Mouse (Mus musculus) neural tube, embryonic 14.5 days (tissue): ENCODE data around the gene Esyt2. TPM values are rescaled to one million over a fixed set of nuclear protein-coding genes. Genes with fewer than 3 reads are reported as not detected.

Experiments
- ATAC-seq: fragments of 200-750 bp; cut with Nextera tagmentation; 2 replicates; pipeline ENCODE4 v1.8.0; 2017; ENCODE audit warnings: low read depth, mild to moderate bottlenecking, moderate TSS enrichment, moderate library complexity
- H3K27ac ChIP-seq: fragments of 300-500 bp; sonication (generic); 2 replicates; pipeline ENCODE4 v1.5.1; 2014; ENCODE audit warnings: low read depth, mild to moderate bottlenecking, control low read depth, low read length, moderate library complexity, mixed read lengths
- H3K27me3 ChIP-seq: fragments of 300-500 bp; sonication (generic); 2 replicates; pipeline ENCODE4 v1.6.1; 2014; ENCODE audit warnings: low read length; ENCODE audit not compliant: control insufficient read depth, insufficient read depth
- H3K36me3 ChIP-seq: fragments of 300-500 bp; sonication (generic); 2 replicates; pipeline ENCODE4 v1.6.1; 2014; ENCODE audit warnings: low read length, mixed read lengths; ENCODE audit not compliant: control insufficient read depth, insufficient read depth
- H3K4me1 ChIP-seq: fragments of 300-500 bp; sonication (generic); 2 replicates; pipeline ENCODE4 v1.6.1; 2014; ENCODE audit warnings: low read length; ENCODE audit not compliant: control insufficient read depth, insufficient read depth
- H3K4me2 ChIP-seq: fragments of 300-500 bp; sonication (generic); 2 replicates; pipeline ENCODE4 v1.6.1; 2014; ENCODE audit warnings: mild to moderate bottlenecking, low read depth, low read length, control low read depth
- H3K4me3 ChIP-seq: fragments of 300-500 bp; sonication (generic); 2 replicates; pipeline ENCODE4 v1.5.1; 2014; ENCODE audit warnings: low read depth, low read length, control low read depth, mixed read lengths
- H3K9ac ChIP-seq: fragments of 300-500 bp; sonication (generic); replicated peaks from 2 replicates; pipeline ENCODE4 v1.6.1; 2014; ENCODE audit warnings: low read depth, mild to moderate bottlenecking, control low read depth, low read length, mixed read lengths
- H3K9me3 ChIP-seq: fragments of 300-500 bp; sonication (generic); 2 replicates; pipeline ENCODE4 v1.6.1; 2016; ENCODE audit warnings: low read length; ENCODE audit not compliant: control insufficient read depth
- WGBS: fragments of 180-500 bp; shearing (Covaris S2); extraction: QIAGEN DNeasy Blood & Tissue Kit; methylation state at CpG from one replicate; pipeline ENCODE4 v1.1.7; 2014; 5-methylcytosine and 5-hydroxymethylcytosine counted together
- polyA plus RNA-seq: library from polyadenylated mRNA; unstranded; fragments of >200 nt; fragmentation: Nextera tagmentation; extraction: Ambion mirVana; gene quantifications from 2 replicates; pipeline ENCODE4 v1.2.1, GENCODE M21; 2014

The Esyt2 gene
- polyA plus RNA-seq, 1 experiment from 2014 or later = 17.8 TPM

- no peak overlapping the region for H3K4me2 ChIP-seq
- H3K27ac ChIP-seq = no peak overlapping the region
- H3K36me3 ChIP-seq = no peaks in the 10 kb centered on the region
- 92% methylated on average over 2 of the region's 2 CpGs for WGBS
- H3K9me3 ChIP-seq = no peaks in the 10 kb centered on the region
- no peak for ATAC-seq
- no peaks in the 10 kb centered on the region for H3K27me3 ChIP-seq
- no peak overlapping the region for H3K4me3 ChIP-seq
- no peak overlapping the region for H3K9ac ChIP-seq
- no peaks in the 10 kb centered on the region for H3K4me1 ChIP-seq
Observed at GRCm38 (mm10) chr12:116395312-116395711, 114.3 kb downstream of the Esyt2 start.

DNA sequence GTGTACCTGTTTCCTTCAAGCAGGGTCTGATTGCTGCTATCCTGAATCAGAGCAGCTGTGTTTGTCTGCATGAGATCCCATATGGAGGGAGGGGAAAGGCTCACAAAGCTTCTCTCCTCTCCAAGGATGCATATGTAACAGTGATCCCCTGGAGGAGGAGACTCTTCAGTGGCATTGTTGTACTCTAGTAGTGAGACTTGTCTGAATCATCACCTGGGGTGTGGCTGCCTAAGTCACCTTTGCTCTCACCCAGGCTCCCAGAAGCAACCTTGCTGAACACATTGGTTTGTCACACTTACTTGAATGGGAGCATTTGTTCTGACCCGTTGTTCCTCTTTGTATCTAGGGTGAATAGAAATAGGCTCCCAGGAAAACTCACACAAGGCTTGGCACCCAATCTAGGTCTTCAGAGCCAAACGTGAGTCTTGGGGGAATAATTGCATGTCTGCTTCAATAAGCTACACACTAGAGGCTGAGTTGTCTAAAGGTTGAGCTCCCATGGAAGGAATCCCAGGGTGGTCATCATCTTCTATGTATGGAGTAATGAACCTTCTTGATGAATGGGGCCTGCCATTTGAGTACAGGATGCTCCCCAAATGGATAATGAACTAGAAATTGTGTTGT is 115.2 kb downstream of the Esyt2 start:
- 64% methylated on average over 2 of the region's 2 CpGs for WGBS
- H3K4me3 ChIP-seq = no peak overlapping the region
- H3K36me3 ChIP-seq = no peaks in the 10 kb centered on the region
- no peak overlapping the region for H3K4me2 ChIP-seq
- H3K9ac ChIP-seq = no peak overlapping the region
- H3K9me3 ChIP-seq = no peaks in the 10 kb centered on the region
- no peaks in the 10 kb centered on the region for H3K4me1 ChIP-seq
- H3K27me3 ChIP-seq = no peaks in the 10 kb centered on the region
- H3K27ac ChIP-seq = no peak overlapping the region
- ATAC-seq = no peak

DNA sequence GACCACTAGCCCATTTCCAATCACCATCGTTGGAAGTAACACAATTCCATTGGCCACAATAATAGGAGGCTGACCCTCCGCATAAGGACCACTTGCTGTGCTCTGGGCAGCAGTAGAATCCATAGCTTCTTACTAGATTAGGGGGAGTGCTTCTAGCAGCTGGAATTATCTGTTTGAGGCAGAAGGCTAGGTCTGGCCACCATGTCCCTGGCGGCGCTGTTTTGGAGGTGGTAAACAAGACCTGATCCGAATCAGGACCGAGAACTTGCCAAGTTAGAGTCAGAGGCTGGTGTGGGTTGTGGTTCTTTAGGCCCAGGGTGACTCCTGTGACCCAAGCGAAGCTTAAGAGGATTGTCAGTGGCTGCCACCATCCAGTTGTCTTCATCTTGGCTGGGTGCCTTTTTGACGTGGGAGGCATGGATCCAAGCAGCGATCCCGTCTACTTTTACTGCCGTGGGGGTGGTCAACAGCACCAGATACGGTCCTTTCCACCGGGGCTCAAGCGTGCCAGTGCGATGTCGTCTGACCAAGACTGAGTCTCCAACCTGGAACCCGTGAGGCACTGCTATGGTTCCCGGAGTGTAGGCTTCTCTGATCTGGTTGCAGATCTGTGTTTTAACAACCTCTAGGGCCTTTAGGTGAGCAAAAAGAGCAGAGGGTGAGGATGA is 123.2 kb downstream of the Esyt2 start:
- peak overlapping the region; percentile 95 for H3K4me2 ChIP-seq
- 98% methylated on average over 18 of the region's 18 CpGs for WGBS
- H3K27me3 ChIP-seq = no peaks in the 10 kb centered on the region
- H3K27ac ChIP-seq = no peak overlapping the region
- no peaks in the 10 kb centered on the region for H3K36me3 ChIP-seq
- peaks cover 4% of the 10 kb centered on the region; the same call in 1 of the 2 replicates for H3K4me1 ChIP-seq
- peak overlapping the region; percentile 69 for H3K4me3 ChIP-seq
- peak; percentile 1; the same call in 1 of the 2 replicates for ATAC-seq
- 0 out of 2 replicates have a peak, but pooled peaks cover 5% of the 10 kb centered on the region for H3K9me3 ChIP-seq
- H3K9ac ChIP-seq = peak overlapping the region; percentile 35; the same call in 1 of the 2 replicates

- H3K4me2 ChIP-seq = peak within 1 kb of the TSS; percentile 95
- H3K9ac ChIP-seq = peak within 1 kb of the TSS; percentile 72
- H3K4me3 ChIP-seq = peak within 1 kb of the TSS; percentile 69
- 0 out of 2 replicates have a peak, but pooled peaks cover 5% of the 10 kb centered on the region for H3K9me3 ChIP-seq
- no peaks in the 10 kb centered on the region for H3K27me3 ChIP-seq
- under 1% methylated on average over 70 of the region's 72 CpGs for WGBS
- ATAC-seq = peak; percentile 98
- H3K27ac ChIP-seq = no peak within 1 kb of the TSS
- no peaks in the 10 kb centered on the region for H3K36me3 ChIP-seq
- peaks cover 4% of the 10 kb centered on the region; the same call in 1 of the 2 replicates for H3K4me1 ChIP-seq
Observed at GRCm38 (mm10) chr12:116405045-116405835, 124.2 kb downstream of the Esyt2 start, which contains the start of gene Ncapg2. TSS of gene Ncapg2 (plus strand) at chr12:116405402.

DNA sequence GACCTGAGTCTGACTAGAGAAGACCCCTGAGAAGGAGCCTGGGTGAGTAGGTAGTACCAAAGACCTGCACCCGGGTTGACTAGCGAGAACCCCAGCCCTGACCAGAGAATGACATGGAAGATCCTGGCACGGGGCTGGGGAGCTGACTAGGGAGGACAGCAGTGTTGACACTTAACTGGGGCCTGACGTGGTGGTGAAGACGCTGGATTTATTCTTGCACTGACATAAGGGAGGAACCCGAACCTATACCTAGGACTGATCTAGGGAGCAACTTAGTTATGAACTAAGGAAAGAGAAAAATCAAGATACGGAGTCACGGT is 124.8 kb downstream of the Esyt2 start:
- peak overlapping the region; percentile 69 for H3K4me3 ChIP-seq
- H3K27ac ChIP-seq = no peak overlapping the region
- H3K4me2 ChIP-seq = peak overlapping the region; percentile 95
- 13% methylated on average over 8 of the region's 8 CpGs for WGBS
- ATAC-seq = no peak
- H3K36me3 ChIP-seq = no peaks in the 10 kb centered on the region
- H3K27me3 ChIP-seq = no peaks in the 10 kb centered on the region
- 0 out of 2 replicates have a peak, but pooled peaks cover 5% of the 10 kb centered on the region for H3K9me3 ChIP-seq
- peaks cover 4% of the 10 kb centered on the region; the same call in 1 of the 2 replicates for H3K4me1 ChIP-seq
- H3K9ac ChIP-seq = peak overlapping the region; percentile 72

- WGBS = 96% methylated on average over 5 of the region's 5 CpGs
- ATAC-seq = no peak
Observed at GRCm38 (mm10) chr12:116407883-116408282, 126.9 kb downstream of the Esyt2 start.

DNA sequence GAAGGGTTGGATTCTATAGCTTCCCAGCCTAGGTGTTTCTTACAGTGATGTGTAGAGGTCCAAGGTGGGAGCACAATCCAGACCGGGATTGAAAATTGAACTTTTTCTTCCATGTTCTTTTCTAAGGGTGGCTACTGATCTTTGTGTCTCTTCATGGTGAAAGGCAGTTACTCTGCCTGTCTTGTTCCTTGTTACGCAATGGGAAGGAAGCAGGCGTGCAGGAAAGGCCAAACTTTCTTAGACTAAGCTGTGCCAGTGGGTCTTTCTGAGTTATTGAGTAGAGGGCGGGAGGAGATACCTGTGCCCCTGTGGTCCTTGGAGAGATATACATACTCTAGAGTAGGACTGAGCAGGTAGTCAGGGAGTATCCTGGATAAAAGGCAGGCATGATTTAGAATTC is 133.9 kb downstream of the Esyt2 start:
- Histone ChIP-seq H3K4me2 (no peak overlapping the region), H3K4me3 (no peak overlapping the region), H3K9me3 (no peaks in the 10 kb centered on the region), H3K27ac (no peak overlapping the region), H3K9ac (no peak overlapping the region), H3K36me3 (no peaks in the 10 kb centered on the region), H3K27me3 (no peaks in the 10 kb centered on the region), H3K4me1 (no peaks in the 10 kb centered on the region)
- no peak for ATAC-seq
- over 99% methylated on average over 4 of the region's 4 CpGs for WGBS

More at GRCm38 (mm10) chr12:116407883-116408282, 126.9 kb downstream of the Esyt2 start:
- H3K4me2 ChIP-seq = no peak overlapping the region
- no peaks in the 10 kb centered on the region for H3K9me3 ChIP-seq
- H3K4me1 ChIP-seq = peaks cover 4% of the 10 kb centered on the region; the same call in 1 of the 2 replicates
- H3K27me3 ChIP-seq = no peaks in the 10 kb centered on the region
- H3K27ac ChIP-seq = no peak overlapping the region
- H3K4me3 ChIP-seq = no peak overlapping the region
- H3K36me3 ChIP-seq = no peaks in the 10 kb centered on the region
- no peak overlapping the region for H3K9ac ChIP-seq

- no peak overlapping the region for H3K27ac ChIP-seq
- no peaks in the 10 kb centered on the region for H3K36me3 ChIP-seq
- no peak overlapping the region for H3K4me2 ChIP-seq
- H3K4me3 ChIP-seq = no peak overlapping the region
- WGBS = 97% methylated on average over 1 of the region's 1 CpGs
- no peak for ATAC-seq
- no peaks in the 10 kb centered on the region for H3K27me3 ChIP-seq
- H3K4me1 ChIP-seq = no peaks in the 10 kb centered on the region
- H3K9ac ChIP-seq = no peak overlapping the region
- no peaks in the 10 kb centered on the region for H3K9me3 ChIP-seq
Observed at GRCm38 (mm10) chr12:116416514-116416913, 135.5 kb downstream of the Esyt2 start.
